8 mouse cellular contexts compared by ENCODE assay signal in genomic region chr19:59346325-59346724, GRCm38 (mm10). TPM values are rescaled to one million over a fixed set of nuclear protein-coding genes. Genes with fewer than 3 reads are reported as not detected.
DNase-seq lines count a peak whose midpoint lies in the region; ATAC-seq and TF ChIP-seq lines count a peak whose summit lies in the region.

No protein-coding gene starts in this region.

- no peaks in the 10 kb centered on the region for H3K9me3 ChIP-seq in heart, embryonic 16.5 days (replicated peaks; ENCODE audit: control insufficient read depth, low read length)
- no peaks in the 10 kb centered on the region for H3K9me3 ChIP-seq in G1E (replicated peaks)
- H3K9me3 ChIP-seq in midbrain, embryonic 10.5 days (replicated peaks) = no peaks in the 10 kb centered on the region

- no peak for TF ChIP-seq CTCF in G1E (IDR thresholded peaks at IDR 0.05; ENCODE audit: low read depth, low read length)

- no peak for ATAC-seq in heart, embryonic 16.5 days (replicated peaks; ENCODE audit: extremely low read depth, insufficient read depth, low FRiP score)
- no peak for ATAC-seq in G1E (ENCODE audit: extremely low read depth, insufficient number of reproducible peaks, low FRiP score, poor library complexity, severe bottlenecking)

- no peaks in the 10 kb centered on the region for H3K36me3 ChIP-seq in heart, embryonic 16.5 days (ENCODE audit: control insufficient read depth, insufficient read depth)
- H3K36me3 ChIP-seq in G1E (replicated peaks) = peaks cover 10% of the 10 kb centered on the region
- H3K36me3 ChIP-seq in midbrain, embryonic 10.5 days = no peaks in the 10 kb centered on the region

- peaks cover 22% of the 10 kb centered on the region for H3K4me1 ChIP-seq in heart, embryonic 16.5 days (ENCODE audit: control insufficient read depth, insufficient read depth, low read length)
- H3K4me1 ChIP-seq in G1E (ENCODE audit: insufficient read depth, low read depth, low read length) = peaks cover 58% of the 10 kb centered on the region
- H3K4me1 ChIP-seq in midbrain, embryonic 10.5 days = peaks cover 48% of the 10 kb centered on the region

- H3K4me3 ChIP-seq in heart, embryonic 16.5 days (ENCODE audit: low read length) = peak overlapping the region; percentile 97
- H3K4me3 ChIP-seq in G1E (ENCODE audit: low read depth, low read length) = peak overlapping the region; percentile 98
- peak overlapping the region; percentile 90 for H3K4me3 ChIP-seq in midbrain, embryonic 10.5 days

- H3K27me3 ChIP-seq in heart, embryonic 16.5 days (ENCODE audit: control insufficient read depth, insufficient read depth, low read length) = peaks cover 3% of the 10 kb centered on the region; the same call in 1 of the 2 replicates
- no peaks in the 10 kb centered on the region for H3K27me3 ChIP-seq in G1E (ENCODE audit: insufficient read depth, low read length)
- H3K27me3 ChIP-seq in midbrain, embryonic 10.5 days (ENCODE audit: low read depth, poor library complexity, severe bottlenecking) = peaks cover 4% of the 10 kb centered on the region; the same call in 1 of the 2 replicates

- peak overlapping the region; percentile 85 for H3K9ac ChIP-seq in heart, embryonic 16.5 days (ENCODE audit: low read length)

- WGBS in heart, embryonic 16.5 days = 2% methylated on average over 11 of the region's 11 CpGs
- 3% methylated on average over 11 of the region's 11 CpGs for WGBS in midbrain, embryonic 10.5 days

- peak overlapping the region; percentile 70 for H3K4me2 ChIP-seq in heart, embryonic 16.5 days (ENCODE audit: low read depth, low read length)

- peak overlapping the region; percentile 78 for H3K27ac ChIP-seq in heart, embryonic 16.5 days (ENCODE audit: low read length)
- H3K27ac ChIP-seq in midbrain, embryonic 10.5 days (replicated peaks) = peak overlapping the region; percentile 96

- no peak for DNase-seq in heart, adult 18-20 months
- DNase-seq in G1E (ENCODE audit: low spot score) = no peak
- DNase-seq in forelimb bud, embryonic 11.5 days (ENCODE audit: low read depth, low spot score) = peak; percentile 16
- DNase-seq in midbrain, embryonic 10.5 days (ENCODE audit: low spot score) = no peak
- DNase-seq in cerebellum, adult 11 months = no peak
- DNase-seq in frontal cortex, postnatal 36 days (ENCODE audit: low spot score in 2 of 2) = no peak
- DNase-seq in testis, postnatal 14 days (ENCODE audit: low spot score) = no peak

RNA-seq across cellular contexts. Expression of gene Pdzd8, which starts 0.7 kb away (rescaled TPM):
- polyA plus RNA-seq in heart, embryonic 16.5 days (2015; fragmentation: Nextera tagmentation; extraction: Ambion mirVana) = 6.1 and 7.2 TPM in 2 replicates
- 10 to 100 TPM; 22.5 to 23.9 TPM for total RNA-seq in heart, adult 18-20 months (2021)
- 81.6 and 85.5 TPM in 2 replicates for total RNA-seq in G1E (2014; fragmentation: Nextera tagmentation)
- 35.1 and 40.0 TPM in 2 replicates for total RNA-seq in G1E (2017)
- 15.1 and 17.4 TPM in 2 replicates for polyA plus RNA-seq in G1E (2012)
- polyA plus RNA-seq in midbrain, embryonic 10.5 days (2016; fragmentation: Nextera tagmentation; extraction: Ambion mirVana) = 8.1 and 8.5 TPM in 2 replicates

RNA-seq across cellular contexts. Expression of gene Rps12-ps3, which starts 24.2 kb away (rescaled TPM):
- polyA plus RNA-seq in heart, embryonic 16.5 days (2015; fragmentation: Nextera tagmentation; extraction: Ambion mirVana) = 15.5 and 43.3 TPM in 2 replicates
- 100 to 1,000 TPM; 287 to 324 TPM for total RNA-seq in heart, adult 18-20 months (2021)
- total RNA-seq in G1E (2014; fragmentation: Nextera tagmentation) (62.6 and 81.3 TPM in 2 replicates), G1E (2017) (402 and 406 TPM in 2 replicates)
- 33.9 and 53.3 TPM in 2 replicates for polyA plus RNA-seq in G1E (2012)
- 4.5 and 17.0 TPM in 2 replicates for polyA plus RNA-seq in midbrain, embryonic 10.5 days (2016; fragmentation: Nextera tagmentation; extraction: Ambion mirVana)
